Mouse (Mus musculus) kidney, adult 11 months (tissue): ENCODE results near the gene AC124108.1.
"Not testable (repeated sequence)": the region's sequence is repeated elsewhere in the genome, so short reads cannot be mapped to it uniquely, and the experiment has no call there.

Source experiments
- DNase-seq: peaks from one replicate; pipeline ENCODE4 v3.0.0; 2022

AC124108.1 gene

DNA sequence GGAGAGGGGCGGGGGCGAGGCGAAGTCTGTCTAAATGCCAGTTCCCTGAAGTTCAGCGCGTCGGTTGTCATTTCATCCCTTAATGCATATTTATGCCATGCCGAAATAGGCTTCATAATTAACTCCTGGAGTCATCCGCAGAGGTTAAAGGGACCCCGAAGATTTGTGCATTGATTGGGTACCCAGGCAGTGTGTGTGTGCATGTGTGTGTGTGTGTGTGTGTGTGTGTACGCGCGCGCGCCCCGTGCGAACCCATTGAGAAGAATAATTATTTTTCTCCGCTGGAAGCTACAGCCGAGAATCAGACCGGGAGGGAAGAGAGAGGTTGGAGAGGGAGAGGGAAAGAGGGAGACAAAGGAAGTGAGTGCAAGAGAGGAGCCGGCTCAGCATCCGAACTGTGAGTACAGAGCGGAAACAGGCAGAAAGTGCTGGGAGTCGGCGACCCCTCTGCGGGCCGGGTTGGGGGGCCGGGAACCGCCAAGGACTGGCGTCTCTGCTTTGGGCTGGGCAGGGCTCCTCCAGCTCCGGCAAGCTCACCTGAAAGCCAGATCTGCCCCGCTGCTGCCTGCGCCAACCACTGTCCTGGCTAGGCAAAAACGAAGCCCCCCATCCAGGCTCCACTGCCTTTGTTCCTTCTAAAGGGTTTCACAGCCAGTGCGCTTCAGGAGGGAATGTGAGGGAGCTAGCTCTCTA, at the start of gene AC124108.1, which contains the start of gene Lemd1:
Gene AC124108.1 (plus strand): TSS at position 365 of the 693 bp plus-strand sequence.
Gene Lemd1 (plus strand): TSS at position 339 of the 693 bp plus-strand sequence.
- no peak for DNase-seq

DNA sequence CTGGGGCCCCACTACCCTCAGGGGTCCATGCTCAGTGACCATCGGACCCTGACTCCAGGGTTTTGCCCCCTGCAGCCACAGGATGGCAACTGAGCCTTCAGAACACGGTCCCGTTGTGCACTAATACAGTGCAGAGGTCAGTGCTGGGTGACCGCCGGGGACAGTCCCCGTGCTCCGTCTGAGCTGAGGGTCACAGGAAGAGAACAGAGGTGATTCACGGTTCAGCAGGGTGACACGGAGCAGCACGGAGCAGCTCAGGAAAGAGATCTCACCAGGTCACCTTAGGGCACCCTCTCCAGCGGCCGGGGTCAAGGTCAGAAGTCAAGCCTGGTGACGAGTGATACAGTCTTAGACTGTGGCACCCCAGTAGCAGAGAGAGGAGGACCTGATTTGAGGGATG, 49.5 kb upstream of the AC124108.1 start:
- DNase-seq = no peak

DNA sequence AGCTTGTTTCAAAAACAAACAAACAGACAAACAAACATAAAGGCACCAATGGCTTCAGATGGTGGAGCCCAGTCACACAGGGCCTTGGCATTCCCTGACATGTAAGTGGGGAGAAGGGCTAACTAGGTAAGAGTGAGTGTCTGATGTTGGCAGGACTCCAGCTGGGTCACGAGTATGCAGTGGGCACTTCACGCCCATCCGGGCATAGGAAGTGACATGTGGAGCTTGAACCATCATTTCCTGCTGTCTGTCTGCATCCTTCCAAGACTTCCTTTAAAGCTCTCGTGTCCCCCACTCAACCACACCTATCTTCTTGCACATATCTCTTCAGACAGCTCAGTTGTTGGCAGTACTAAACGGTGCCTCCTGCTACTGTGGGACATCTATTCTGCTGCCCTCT, 48.2 kb upstream of the AC124108.1 start:
- peak; percentile 60 for DNase-seq

DNA sequence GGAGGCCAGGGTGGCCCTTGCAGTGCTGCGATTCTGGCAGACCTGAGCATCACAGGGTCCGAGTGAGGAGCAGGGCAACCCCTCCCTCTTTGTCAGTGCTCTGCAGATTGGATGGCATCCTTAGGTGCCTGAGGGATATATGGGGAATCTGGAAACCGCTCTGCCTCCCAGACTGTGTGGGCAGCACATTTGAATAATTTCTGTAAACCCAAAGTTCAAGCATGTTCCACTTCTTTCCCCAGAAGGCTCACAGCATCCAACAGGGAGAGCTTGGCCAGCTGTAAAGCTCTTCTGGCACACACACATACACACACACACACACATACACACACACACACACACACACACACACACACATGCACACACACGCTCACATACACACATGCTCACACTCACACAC, 47.5 kb upstream of the AC124108.1 start:
- DNase-seq = no peak

DNA sequence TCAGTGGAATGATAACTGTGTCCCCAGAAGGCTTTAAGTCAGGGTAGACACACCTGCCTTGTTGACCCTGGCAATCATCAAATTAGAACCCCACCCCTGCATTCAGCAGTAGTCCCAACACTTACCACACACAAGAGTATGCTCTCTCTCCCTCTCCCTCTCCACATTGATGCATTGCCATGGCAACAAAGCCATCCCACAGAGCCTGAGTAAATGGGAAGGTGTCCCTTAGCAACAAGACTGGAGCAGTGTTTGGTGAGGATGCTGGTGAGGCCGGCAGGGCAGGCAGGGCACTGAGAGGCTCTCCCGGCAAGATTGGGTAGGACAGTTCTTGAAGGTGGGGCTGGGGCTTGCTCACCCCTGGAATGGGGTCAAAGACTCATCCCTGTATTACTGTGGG, 47.0 kb upstream of the AC124108.1 start:
- DNase-seq = no peak

DNA sequence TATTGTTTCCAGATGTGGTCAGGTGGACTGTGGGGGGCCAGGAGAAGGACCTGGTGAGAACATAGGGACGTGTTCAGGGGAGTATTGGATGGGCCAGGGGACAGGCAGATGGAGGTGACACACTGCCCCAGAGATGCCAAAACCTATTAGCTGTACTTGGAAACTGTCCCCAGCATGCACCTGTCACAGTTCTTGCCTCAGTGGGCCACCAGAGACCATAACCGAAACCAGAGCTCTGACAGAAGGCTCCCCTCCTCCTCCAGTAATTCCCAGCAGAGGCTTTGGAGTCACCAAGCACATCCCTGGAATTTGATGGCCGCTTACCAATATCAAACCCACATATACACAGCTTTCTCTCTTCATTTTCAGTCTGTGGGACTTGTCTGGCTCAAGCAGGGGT, 46.4 kb upstream of the AC124108.1 start:
- DNase-seq = no peak

DNA sequence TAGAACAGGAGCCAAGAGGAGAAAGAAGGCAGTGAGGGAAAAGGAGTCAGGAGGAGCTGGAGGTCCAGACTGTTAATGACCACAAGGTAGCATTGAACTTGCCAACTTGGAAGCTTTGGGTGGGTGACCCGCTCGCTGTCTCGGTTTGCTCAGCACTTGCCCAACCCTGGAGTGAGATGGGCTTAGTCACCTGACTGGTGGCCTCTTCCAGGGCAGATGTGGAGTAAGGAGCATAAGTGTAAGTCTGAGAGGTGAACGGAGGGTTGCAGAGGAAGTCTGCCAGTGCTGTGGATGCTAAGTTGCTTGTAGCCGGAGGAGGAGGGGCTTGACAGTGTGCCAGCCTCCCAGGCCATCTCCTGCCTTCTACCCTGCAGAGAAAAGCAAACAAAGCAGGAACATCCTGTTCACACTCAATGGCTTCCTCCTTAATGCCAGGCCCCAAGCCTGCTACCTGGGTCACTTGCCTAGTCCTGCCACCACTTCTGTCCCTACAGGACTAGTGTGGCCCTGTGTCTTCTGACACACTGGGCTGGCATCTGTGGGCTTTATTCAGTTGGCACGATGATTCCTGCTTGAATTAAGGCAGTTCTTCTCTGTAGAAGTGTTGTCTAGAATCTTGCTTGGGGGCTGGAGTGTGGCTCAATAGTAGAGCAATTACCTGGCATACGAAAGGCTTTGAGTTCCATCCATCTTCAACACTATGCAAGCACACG, 45.1 kb upstream of the AC124108.1 start:
- DNase-seq = peak; percentile 63

DNA sequence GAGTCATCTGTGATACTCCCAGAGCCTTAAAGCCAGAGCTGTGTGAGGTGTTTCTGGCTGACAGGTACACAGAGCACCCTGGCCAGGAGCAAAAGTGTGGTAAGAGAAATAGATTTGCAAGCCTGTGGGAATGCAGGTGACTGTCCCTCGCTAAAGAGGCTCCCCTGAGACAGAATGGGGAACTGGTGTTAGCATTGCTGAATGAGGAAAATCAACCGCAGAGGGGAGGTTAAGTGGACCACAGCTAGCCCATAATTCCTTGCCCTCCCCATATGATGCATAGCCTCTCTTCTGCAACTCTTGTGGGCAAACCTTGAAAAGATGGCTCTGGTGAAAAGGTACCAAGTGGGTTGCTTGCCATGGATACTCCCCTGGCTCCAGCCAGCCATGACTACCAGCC, 41.8 kb upstream of the AC124108.1 start:
- DNase-seq = no peak

DNA sequence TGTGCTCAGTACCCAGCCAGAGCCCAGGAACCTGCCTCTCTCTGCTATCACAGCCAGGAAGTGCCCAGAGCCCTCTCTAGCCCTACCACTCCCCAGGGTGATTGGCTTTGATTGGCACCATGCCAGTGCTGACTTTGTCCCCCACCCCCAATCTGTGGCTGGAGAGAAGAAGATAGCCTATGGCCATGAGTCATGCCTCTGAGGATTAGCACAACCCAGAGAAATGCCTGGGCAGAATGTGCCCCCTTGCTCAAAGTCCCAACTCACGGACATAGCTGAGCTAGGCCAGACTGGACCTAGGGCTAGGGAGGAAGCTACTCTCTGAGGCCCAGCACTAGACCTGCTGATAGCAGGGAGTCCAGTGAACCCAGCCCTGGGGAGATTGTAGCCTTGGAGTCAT, 41.1 kb upstream of the AC124108.1 start:
- peak; percentile 86 for DNase-seq

DNA sequence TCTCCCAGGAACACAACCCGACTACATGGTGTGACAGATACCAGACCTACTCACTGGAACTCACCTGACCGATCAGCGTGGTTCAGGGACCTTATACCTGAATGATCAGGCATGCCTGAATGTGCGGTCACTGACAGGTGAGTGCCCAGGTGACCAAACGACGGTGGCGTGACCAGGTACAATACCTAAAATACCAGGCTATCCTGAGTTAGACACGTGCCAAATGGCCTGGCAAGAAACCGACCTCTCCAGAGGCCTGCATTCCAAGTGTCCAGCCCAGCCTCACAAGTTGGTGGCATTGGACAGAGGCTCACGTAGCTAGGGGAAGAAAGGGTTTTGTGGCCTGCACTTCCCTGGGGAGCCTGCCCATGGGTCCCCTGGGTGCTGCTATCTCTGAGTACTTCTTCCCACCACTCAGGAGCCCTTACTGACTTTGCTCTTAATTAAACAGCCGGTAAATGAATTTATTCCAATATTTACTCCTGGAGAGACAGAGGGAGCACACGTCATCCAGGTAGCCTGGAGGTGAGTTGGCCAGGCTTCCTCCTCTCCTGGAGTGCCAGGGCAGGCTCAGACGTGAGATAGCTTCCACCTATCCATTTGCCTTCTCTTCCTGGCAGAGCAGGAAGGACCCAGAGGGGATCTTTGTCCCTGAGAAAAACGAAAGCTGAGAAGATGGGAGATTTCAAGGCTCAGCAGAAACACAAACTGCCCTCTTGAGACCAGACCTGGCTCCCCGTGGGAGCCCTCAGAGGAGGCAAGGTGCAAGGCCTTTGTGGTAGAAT, 40.2 kb upstream of the AC124108.1 start:
- DNase-seq = peak; percentile 77

DNA sequence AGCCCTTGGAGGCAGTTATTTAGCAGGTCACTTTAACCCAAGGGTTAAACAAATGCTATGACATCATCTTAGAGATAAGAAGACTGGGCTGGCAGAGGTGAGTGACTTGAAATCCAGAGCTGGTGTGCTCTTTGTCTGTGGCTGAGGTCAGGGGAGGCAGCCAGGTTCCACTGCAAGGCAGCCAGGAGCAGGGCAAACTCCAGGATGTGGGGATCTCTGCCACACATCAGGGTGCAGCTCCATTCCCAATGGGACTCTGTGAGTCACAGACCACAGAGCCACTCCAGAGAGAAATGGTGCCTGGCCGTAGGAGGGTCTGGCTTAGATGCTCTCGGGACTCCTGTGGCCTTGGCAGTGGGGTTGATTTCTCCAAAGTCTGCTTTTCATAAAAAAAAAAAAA, 39.3 kb upstream of the AC124108.1 start:
- DNase-seq = peak; percentile 22

DNA sequence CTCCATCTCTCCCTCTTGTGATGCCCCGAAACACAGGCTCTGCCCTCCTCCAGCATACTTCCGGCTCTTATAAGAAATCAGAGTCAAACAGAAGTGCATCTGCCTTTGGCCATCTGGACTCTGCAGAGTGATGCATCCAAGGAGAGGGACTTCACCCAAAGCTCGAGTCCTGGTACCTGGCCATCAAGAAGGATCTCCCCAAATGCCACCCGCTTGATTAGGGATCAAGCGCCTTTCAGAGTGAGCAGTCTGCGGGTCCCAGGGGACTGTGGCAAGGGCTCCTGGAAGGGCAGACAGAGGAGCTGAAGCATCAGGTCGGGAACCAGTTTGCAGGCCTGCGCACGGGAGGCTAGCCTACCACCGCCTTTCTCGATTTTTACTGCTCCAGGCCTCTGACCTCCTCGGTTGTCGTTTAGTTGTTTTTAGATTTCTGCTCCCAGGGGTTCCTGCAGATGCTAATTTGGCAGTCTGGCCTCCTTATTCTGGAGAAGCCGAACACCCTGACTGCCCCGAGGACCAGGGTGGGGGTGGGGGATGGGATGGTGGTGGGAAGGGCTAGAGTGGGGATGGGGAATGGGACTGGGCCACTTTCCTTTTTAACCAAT, 38.1 kb upstream of the AC124108.1 start:
- DNase-seq = peak; percentile 2

DNA sequence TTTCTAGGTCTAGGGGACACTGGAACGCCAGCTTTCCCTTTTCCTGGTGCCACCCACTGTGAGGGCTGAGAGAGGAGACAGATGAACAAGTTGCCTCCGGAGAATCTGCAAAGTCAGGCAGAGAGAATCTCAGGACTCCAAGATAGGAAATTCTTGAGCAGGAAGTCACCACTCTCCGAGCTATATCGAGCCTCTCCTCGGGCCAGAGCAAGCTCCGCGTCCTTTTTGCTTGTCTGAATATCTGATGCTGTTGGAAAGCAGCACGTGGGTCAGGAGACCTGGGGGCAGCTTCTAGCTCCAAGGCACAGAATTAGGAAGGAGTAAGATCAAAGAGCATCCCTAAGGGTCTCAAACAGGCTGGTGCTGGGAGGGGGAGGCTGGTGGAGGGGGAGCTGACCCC, 37.6 kb upstream of the AC124108.1 start:
- DNase-seq = peak; percentile 3

DNA sequence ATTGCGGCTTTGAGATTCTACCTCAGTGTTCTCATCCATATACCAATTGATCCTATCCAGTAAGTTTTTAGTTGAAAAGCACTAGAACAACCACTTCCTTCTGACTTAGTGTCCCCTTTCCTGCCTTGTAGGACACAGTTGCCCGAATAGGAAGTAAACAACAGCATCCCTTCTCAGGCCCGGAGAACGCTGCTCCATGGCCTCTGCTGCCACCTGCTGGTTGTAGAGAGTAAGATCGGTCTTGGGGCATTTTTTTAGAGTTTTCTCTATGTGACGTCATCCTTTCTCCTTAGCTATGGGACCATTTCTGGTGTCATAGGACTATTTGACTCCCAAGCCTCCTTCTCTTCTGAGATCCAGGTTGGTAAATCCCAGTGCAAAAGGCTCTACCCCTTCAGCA, 35.5 kb upstream of the AC124108.1 start:
- DNase-seq = peak; percentile 72

DNA sequence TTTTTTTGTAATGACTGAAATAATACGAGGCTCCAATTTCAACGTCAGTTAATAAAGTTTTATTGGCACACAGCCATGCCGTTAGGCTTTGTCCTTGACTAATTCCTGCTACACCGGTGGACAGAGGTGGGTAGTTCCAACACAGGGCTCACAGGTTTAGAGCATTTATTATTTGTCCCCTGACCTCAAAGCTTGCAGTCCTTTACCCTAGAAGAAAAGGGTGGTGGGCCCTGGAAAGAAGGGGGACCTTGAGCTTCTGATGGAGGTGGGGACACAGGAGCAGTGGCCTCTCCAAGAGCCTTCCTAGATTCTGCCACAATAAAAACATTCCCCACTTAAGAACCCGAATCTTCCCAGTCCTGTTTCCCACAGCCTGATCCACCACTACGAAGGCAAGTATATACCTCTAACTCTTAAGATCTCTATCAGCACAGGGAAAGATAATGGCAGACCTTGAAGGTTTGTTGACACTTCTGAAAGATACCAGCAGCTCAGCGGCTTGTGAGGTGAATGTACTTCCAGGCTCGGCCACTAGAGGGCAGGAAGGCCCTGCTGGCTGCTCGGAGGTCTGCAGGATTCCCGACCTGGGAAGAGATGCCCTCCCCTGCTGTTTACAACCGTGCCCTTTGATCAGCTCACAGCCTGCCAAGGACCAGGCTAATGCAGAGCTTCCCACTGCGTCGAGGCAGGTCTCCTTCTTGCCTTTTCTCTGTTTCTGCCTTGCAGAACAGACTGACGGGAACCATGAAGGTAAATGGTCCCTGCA, 34.1 kb upstream of the AC124108.1 start:
- DNase-seq = peak; percentile 88

DNA sequence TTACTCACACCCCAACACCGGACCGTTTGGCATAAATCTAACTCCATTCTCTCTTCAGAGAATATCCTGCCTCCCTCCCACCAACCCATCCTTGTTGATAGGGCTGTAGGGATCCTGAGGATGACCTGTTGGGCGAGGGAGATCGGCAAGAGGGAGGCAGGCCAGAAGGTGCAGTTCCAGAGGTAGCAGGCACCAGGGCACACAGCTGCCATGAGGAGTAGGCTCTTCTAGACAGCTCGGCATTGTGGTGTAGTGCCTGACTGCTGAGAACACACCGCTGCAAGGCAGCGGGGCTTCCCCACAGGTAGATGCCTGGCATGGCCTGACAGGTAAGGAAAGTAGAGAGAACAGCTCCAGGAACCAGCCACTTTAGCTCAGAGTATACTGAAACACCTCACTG, 33.4 kb upstream of the AC124108.1 start:
- no peak for DNase-seq

DNA sequence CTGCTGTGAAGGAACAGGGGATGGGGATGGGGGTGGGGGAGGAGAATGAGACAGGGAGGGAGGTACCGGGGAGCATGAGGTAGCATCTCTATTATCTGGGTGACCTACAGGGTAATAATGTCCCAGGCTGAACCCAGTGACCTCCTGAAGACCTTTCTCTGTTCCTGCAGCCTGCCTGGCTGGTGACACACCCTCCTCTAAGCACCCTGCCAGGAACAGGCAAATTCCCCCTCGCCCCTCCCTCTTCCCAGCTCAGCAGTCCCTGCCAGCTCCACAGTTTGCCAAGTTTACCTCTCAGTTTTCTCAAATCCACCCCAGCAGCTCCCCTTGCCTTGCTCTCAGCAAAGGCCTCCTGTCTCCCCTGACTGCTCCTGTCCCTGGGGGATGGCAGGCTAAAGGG, 32.5 kb upstream of the AC124108.1 start:
- peak; percentile 23 for DNase-seq

DNA sequence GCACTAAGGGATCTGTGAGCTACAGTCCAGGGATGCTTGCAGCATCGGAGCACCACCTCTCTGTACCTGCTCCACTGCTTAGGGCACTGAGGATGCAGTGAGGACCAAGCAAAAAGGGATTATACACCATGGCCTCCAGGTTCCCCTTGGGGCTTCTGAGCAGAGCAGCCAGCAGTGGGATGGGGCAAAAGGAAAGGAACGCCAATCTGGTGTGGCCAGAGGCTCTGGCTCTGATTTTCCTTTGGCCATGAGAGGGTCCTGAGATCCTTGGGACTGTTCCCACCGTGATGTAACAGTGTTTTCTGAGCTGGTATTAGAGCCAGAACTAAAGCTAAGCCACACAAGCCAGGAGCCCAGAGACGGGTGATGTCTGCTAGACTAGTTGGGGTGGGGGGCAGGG, 31.6 kb upstream of the AC124108.1 start:
- DNase-seq = peak; percentile 1

DNA sequence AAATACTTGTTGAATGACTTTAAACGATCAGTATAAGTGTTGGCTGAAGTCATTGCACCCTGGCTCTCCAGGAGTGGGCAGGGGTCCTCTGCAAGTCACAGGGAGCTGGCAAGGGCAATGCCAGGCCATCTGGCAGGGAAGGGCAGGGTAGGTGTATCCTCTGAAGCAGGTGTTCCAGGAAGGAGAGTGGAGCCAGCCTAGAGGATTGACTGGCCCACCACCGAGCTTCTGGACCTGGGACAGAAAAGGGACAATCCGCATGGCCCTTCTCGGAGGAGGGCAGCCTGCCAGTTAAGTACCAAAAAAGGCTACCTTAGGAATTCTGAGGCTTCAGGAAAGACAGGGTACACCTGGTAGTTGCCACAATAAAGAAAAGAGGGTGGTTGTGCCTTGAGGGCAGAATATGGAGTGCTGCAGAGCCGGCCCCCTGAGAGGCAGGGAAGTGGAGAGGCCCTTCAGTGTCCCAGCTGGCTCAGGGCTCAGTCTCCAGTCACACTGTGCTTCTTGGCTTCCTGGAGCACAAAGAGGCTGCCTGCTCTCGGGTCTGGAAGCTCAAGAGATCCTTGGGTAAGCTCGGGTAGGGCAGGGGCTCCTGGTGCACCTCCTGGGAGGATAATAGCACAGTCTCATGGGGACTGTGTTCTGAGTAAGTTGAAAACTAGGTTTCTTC, 29.9 kb upstream of the AC124108.1 start:
- DNase-seq = no peak

DNA sequence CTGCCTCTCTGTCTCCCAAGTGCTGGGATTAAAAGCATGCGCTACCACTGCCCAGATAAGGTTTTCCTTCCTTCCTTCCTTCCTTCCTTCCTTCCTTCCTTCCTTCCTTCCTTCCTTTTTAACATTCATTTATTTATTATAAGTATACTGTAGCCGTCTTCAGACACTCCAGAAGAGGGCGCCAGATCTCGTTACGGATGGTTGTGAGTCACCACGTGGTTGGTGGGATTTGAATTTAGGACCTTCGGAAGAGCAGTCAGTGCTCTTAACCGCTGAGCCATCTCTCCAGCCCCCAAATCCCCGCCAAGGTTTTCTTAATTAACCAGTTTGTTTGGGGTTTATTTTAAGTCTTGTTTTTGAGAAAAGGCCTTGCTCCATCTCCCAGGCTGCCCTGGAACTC, 28.6 kb upstream of the AC124108.1 start:
- not testable (repeated sequence) for DNase-seq

DNA sequence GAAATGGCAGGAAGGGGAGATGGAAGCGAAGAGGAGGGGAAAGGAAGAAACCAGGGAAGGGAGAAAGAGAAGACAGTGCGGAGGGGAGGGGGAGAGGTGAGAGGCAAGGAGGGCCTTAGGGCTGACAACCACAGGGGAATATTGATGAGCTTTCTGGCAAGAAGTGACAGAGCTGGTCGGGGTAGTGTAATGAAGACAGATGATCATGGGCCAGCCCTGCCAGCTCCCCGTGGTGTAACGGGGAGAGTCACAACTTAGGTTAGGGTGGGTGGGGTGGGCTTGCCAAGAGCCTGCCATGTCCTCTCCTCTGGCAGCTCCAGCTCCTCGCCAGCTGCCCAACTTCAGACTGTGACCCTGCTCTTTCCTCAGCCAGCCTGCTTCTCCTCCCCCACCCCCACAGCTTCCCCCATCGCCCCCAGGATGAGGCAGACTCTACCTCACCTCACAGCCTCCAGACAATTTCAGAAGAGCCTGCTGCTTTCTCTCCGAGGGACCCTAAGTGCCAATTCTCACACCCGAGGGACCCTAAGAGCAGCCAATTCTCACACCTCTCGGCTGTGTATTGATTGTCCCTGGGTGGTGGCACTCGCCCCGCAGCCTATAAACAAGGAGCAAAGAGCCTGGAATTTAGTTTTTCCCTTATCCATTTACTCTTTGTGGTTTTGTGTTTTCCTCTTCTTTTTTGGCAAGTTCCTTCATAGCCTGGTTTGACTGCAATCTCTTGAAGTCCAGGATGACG, 26.3 kb upstream of the AC124108.1 start:
- no peak for DNase-seq
